ENCODE assay signal across 10 mouse cellular contexts in genomic region chr3:97937068-97937944, GRCm38 (mm10). TPM values are rescaled to one million over a fixed set of nuclear protein-coding genes. Genes with fewer than 3 reads are reported as not detected.
DNase-seq lines count a peak whose midpoint lies in the region; ATAC-seq and TF ChIP-seq lines count a peak whose summit lies in the region.
"Had no signal": no experiment of that assay in that cellular context is flagged by ENCODE, and none has a peak within 500 bp of the region (broad histone marks: within the 10 kb centered on the region; RNA-seq: fewer than 3 reads in every experiment).

No protein-coding gene starts in this region.

- ATAC-seq in lung, embryonic 14.5 days (ENCODE audit: insufficient read depth): no peak

- no peak overlapping the region for H3K4me3 ChIP-seq in lung, embryonic 14.5 days (ENCODE audit: low read depth, low read length)
- H3K4me3 ChIP-seq in limb, embryonic 10.5 days: no peak overlapping the region

- H3K36me3 ChIP-seq in lung, embryonic 14.5 days (ENCODE audit: insufficient read depth): no peaks in the 10 kb centered on the region
- H3K36me3 ChIP-seq in limb, embryonic 10.5 days: no peaks in the 10 kb centered on the region

- no peaks in the 10 kb centered on the region for H3K27me3 ChIP-seq in lung, embryonic 14.5 days (ENCODE audit: insufficient read depth, low read length)
- H3K27me3 ChIP-seq in limb, embryonic 10.5 days (ENCODE audit: low read depth, poor library complexity, severe bottlenecking): no peaks in the 10 kb centered on the region; the same call in 1 of the 2 replicates

- H3K27ac ChIP-seq in lung, embryonic 14.5 days (ENCODE audit: low read depth): no peak overlapping the region
- H3K27ac ChIP-seq in limb, embryonic 10.5 days: 0 out of 2 replicates have a peak overlapping the region, but pooled peaks have one; percentile 14

- H3K9me3 ChIP-seq in lung, embryonic 14.5 days (ENCODE audit: low read depth, low read length): no peaks in the 10 kb centered on the region
- no peaks in the 10 kb centered on the region for H3K9me3 ChIP-seq in limb, embryonic 10.5 days (replicated peaks)

- DNase-seq in lung, embryonic 14.5 days: peak; percentile 27
- DNase-seq in lung, adult 18-20 months: no peak
- DNase-seq in embryo, embryonic 10.5 days (ENCODE audit: low spot score): peak; percentile 53
- no peak for DNase-seq in limb, embryonic 10.5 days (ENCODE audit: low spot score)
- DNase-seq in retina, embryonic 14.5 days (ENCODE audit: low spot score): peak; percentile 53
- no peak for DNase-seq in cerebellum, adult 11-12 months
- no peak for DNase-seq in frontal cortex, postnatal 14 days (ENCODE audit: low spot score in 2 of 2)
- DNase-seq: cerebellum, adult 11 months; heart, postnatal 10 days; thymus, postnatal 4 days had no signal

- H3K9ac ChIP-seq in lung, embryonic 14.5 days: no peak overlapping the region

- peaks cover 44% of the 10 kb centered on the region for H3K4me1 ChIP-seq in lung, embryonic 14.5 days (ENCODE audit: insufficient read depth)
- peaks cover 78% of the 10 kb centered on the region for H3K4me1 ChIP-seq in limb, embryonic 10.5 days

- WGBS in lung, embryonic 14.5 days: 32% methylated on average over 17 of the region's 17 CpGs
- WGBS in limb, embryonic 10.5 days: 64% methylated on average over 17 of the region's 17 CpGs

- peak; percentile 16; the same call in 1 of the 2 replicates for TF ChIP-seq CTCF in lung, embryonic 14.5 days (IDR thresholded peaks at IDR 0.05; ENCODE audit: low read depth)

- H3K4me2 ChIP-seq in lung, embryonic 14.5 days: no peak overlapping the region

RNA-seq across cellular contexts. Expression of gene Sec22b, which starts 36.3 kb away (rescaled TPM):
- polyA plus RNA-seq in lung, embryonic 14.5 days (2014; fragmentation: Nextera tagmentation; extraction: Ambion mirVana): 158 and 160 TPM in 2 replicates
- polyA plus RNA-seq in limb, embryonic 10.5 days (2016; fragmentation: Nextera tagmentation; extraction: Ambion mirVana): 121 and 139 TPM in 2 replicates

RNA-seq across cellular contexts. Expression of gene Pde4dip, which starts 48.8 kb away (rescaled TPM):
- polyA plus RNA-seq in lung, embryonic 14.5 days (2014; fragmentation: Nextera tagmentation; extraction: Ambion mirVana): 20.1 and 22.1 TPM in 2 replicates
- polyA plus RNA-seq in limb, embryonic 10.5 days (2016; fragmentation: Nextera tagmentation; extraction: Ambion mirVana): 15.6 and 22.8 TPM in 2 replicates

Comparison
In these comparisons a context has a peak if more than half of its experiments do, and no peak if none do; other contexts are left out.
1. DNase-seq: peak in lung, embryonic 14.5 days (single experiment), embryo, embryonic 10.5 days (single experiment) and retina, embryonic 14.5 days (single experiment); none in lung, adult 18-20 months (0 of 2), limb, embryonic 10.5 days (single experiment), cerebellum, adult 11-12 months (single experiment) and frontal cortex, postnatal 14 days (0 of 2).